Mouse (Mus musculus): Measurements from ENCODE around the gene Abhd17c.
A peak's percentile ranks its signal among the peaks of the same experiment; 100 is the strongest.
"Not testable (repeated sequence)": the region's sequence is repeated elsewhere in the genome, so short reads cannot be mapped to it uniquely, and the experiment has no call there.

Abhd17c gene

DNA sequence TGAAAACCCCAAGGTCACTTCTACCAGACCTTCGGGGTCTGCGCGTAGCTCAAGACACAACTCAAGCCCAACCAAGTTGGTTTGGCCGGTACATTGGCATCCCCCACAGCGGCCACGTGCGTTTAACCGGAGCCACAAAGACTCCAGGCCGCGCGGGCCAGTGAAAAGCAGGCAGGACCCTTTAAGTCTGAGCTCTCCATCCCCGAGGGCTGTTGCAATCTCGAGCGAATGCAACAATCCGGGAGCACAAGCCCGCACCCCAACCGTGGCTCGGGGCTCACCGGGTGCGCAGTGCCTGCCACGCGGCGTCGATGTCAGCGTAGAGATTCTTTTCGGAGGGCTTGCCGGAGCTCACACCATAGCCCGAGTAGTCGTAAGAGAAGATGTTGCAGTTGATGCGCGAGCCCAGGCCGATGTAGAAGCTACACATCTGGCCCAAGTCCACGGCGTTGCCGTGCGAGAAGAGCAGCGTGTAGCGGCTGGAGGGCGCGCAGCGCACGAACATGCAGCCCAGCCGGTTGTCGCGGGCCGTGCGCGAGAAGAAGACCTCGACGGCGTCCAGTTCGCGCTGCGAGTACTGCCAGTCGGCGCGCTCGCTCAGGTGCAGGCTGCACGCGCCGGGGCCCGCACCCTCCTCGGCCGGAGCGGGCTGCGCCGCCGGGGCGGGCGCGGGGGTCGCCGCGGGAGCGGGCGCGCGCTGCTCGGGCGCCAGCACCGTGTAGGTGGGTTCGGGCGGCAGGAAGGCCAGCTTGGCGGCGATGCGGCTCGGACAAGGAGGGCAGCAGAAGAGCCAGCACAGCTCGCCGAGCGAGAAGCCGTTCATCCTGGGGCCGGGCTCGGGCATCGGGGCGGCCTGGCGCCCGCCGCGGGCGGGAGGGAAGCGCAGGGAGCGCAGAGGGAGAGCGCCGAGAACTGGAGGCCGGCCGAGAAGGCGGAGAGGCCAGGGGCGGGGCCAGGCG lies at the start of gene Abhd17c:
Gene Abhd17c, minus strand, starts transcription at position 893 of the 959 bp plus-strand sequence.
- DNase-seq (ENCODE audit: low spot score) = peak; percentile 70

- no peak for DNase-seq (ENCODE audit: low spot score)
Observed at GRCm38 (mm10) chr7:84197208-84197860, 45.6 kb upstream of the Abhd17c start.

- no peak for DNase-seq (ENCODE audit: low spot score)
Observed at GRCm38 (mm10) chr7:84196221-84196620, 44.5 kb upstream of the Abhd17c start.

DNA sequence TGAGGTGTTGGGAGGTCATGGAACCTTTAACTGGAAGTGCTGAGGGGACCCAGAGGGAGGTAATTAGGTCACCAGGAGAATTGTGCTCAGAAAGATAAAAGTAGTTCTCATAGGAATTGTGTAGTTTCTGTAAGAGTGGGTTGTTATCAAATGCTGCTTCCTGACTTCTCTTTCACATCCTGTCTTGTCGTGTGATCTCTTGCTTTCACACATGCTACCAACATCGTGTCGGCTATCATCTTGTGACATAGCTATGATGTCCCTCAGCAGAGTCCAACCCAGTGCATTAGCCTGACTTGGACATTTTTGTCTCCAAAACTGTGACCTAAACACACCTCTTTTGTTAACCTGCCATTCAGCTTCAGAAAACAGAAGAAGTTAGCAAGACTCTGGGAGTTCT lies 40.6 kb upstream of the Abhd17c start:
- DNase-seq (ENCODE audit: low spot score) = no peak

- no peak for DNase-seq (ENCODE audit: low spot score)
Observed at GRCm38 (mm10) chr7:84191476-84191875, 39.8 kb upstream of the Abhd17c start.

DNA sequence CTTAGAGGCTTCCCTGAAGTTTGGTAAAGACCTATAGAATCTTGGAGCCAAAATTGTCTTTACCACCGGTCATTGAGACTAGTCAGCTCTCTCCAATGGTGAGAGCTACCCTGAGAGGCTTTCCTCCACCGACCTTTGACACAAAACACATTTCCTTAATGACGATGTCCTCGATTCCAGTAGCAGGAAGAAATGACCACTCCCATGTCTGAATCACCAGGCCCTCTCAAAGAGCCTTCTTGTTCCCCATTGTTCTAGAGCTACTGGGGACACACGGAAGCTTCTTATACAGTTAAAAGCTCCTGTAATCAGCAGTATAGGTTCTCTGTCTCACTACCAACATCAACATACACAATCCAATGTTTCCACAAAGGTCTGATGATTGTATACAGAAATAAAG lies 36.5 kb upstream of the Abhd17c start:
- DNase-seq (ENCODE audit: low spot score) = no peak

- no peak for DNase-seq (ENCODE audit: low spot score)
Observed at GRCm38 (mm10) chr7:84185196-84185595, 33.5 kb upstream of the Abhd17c start.

DNA sequence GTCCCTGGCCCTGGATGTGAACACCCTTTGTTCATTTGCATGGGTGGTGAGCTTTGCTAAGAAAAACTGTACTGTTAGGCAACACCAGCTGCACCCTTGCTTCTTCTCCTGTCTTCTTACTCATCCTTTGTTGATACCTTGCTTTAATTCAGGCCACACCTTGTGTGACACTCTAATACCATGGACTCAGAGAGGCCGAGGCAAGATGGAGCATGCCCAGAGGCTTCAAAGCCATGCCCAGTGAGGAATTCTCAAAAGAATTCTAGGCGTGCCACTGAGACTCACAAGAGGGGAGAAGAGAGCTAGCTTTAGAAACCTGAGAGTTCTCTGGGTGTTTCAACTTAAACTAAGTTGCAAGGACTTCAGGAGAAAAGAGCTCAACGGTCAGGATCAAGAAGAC lies 33.0 kb upstream of the Abhd17c start:
- no peak for DNase-seq (ENCODE audit: low spot score)

- not testable (repeated sequence) for DNase-seq (ENCODE audit: low spot score)
Observed at GRCm38 (mm10) chr7:84178809-84179208, 27.1 kb upstream of the Abhd17c start.

DNA sequence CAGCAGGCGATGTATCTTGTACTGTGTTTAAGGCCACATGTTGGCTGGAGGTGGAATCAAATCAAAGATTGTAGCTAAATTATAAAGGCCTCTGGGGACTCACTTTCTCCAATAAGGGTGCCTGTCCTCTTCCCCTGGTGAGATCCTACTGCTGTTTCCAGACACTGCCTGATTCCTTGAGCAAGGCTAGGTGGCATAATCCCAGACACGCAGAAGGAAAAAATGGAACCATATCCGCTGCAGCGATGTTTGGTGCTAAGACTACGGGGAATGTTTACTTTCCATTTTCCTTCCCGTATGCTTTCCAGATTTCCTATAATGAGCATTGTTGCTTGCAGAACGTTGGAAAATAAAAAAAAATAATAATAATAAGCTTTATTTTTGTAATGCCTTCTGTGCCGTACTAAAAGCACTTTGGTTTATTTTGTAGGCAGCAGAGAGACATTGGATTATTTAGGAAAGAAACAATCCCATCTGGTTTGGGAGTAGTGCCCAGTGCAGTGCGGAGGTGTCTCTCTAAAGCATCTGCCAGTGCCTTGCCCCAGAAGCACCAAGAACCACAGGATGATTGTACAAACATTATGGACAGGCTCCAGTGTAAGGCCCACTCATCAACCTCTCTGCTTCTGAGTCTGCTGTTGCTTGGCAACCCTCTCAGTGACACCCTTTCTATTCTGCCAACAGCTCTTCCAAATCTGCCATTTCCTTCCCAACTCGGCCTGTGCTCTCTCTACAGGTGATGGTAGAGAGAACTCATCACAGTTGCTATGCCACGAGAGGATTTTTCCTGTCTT lies 23.2 kb upstream of the Abhd17c start:
- DNase-seq (ENCODE audit: low spot score) = no peak

GRCm38 (mm10) chr7:84173394-84173793 lies 21.7 kb upstream of the Abhd17c start:
- DNase-seq (ENCODE audit: low spot score) = no peak

DNA sequence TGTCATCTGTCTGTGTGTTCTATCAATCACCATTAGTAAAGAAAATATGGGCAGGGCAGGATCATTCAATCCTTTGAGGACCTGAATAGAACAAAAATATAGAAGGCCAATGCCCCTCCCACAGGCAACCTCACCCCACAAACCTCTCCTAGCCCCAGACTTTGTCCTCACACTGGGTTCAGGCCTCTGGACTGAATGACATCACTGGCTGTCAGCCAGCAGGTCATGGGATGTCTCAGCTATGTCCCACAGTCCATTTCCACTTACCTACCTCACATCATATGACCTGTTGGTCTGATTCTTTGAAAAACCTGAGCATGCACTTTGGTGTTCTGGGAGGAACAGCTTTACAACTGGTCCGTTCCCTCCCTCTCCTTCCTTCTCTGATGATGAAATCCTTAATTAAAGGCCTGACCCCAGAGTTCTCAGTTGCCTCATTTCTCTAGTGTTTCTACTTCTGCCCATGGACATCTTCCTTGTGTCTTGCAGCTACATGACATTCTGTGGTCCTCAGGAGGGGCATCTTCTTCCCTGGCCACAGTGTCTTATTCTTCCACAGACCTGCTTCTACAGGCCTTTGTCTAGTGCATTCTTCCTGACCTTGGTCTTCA lies 19.6 kb upstream of the Abhd17c start:
- no peak for DNase-seq (ENCODE audit: low spot score)

DNA sequence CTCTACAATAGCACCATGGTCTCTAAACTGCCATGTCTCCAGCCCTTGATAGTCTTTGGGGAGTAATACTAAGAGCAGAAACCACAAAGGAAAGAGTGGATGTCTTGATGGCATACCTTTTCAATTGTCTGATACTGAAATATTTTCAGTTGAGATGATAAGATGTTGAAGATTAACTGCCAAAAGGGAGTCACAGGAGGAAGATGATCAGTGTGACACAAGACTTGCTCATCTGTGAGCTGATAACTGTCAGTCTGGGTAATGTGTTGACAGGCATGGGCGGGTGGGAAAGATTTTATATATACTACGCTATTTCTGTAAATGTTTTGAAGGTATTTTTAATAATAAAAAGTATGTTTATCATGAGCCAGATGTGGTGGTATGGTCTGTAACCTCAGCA lies 16.7 kb upstream of the Abhd17c start:
- DNase-seq (ENCODE audit: low spot score) = no peak

DNA sequence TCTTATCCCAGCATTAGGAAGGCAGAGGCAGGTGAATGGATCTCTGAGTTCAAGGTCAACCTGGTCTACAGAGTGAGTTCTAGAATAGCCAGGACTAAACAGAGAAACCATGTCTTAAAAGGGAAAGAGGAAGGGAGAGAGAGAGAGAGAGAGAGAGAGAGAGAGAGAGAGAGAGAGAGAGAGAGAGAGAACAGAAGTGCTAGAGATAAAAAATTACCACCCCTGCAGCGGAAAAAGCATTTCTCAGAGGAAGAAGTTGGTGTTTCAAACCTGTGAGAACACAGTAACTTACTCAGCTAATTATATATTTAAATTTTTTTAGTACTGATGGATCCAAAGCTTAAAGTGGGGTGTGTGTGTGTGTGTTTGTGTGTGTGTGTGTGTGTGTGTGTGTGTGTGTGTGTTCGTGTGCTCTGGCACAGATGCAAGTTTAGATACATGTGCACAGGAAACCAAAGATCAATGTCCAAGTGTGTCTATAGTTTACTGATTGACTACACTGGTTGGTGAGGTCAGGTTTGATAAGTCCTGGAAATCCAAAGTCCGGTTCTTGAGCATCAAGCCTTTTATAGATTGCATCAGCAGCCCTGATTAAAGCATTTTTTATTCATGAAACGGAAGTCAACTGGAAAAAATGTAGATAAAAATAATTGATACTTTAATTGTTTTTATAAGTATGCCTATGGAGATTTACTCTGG lies 15.2 kb upstream of the Abhd17c start:
- DNase-seq (ENCODE audit: low spot score) = no peak

GRCm38 (mm10) chr7:84166007-84166406 lies 14.3 kb upstream of the Abhd17c start:
- DNase-seq (ENCODE audit: low spot score) = no peak

DNA sequence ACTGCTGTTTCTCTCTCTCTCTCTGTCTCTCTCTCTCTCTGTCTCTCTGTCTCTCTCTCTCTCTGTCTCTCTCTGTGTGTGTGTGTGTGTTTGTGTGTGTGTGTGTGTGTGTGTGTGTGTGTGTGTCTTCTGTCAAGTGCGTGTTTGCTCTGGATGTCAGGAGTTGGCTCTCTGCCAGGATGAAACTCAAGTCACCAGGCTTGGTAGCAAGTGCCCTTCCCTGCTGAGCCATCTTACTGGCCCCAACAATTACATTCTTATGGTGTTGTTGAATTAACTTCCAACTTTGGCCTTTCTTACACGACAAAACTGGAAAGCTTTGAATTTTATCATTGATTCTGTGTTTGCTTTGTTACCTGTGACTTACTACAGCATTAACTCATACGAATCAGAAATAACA lies 13.6 kb upstream of the Abhd17c start:
- DNase-seq (ENCODE audit: low spot score) = no peak

DNA sequence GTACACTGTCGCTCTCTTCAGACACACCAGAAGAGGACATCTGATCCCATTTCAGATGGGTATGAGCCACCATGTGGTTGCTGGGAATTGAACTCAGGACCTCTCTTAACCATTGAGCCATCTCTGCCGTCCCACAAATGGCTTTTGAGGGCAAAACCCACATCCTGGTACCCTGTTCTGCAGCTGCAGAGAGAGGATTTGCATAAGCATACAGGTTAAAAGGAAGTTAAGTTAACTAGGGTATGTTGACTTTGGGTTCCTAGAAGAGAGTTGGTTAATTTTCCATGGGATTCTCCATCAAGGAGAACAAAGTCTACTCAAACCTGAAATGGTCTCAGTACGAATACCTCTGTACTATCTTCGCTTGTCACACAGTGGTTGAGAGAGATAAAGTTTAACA lies 13.2 kb upstream of the Abhd17c start:
- DNase-seq (ENCODE audit: low spot score) = no peak

DNA sequence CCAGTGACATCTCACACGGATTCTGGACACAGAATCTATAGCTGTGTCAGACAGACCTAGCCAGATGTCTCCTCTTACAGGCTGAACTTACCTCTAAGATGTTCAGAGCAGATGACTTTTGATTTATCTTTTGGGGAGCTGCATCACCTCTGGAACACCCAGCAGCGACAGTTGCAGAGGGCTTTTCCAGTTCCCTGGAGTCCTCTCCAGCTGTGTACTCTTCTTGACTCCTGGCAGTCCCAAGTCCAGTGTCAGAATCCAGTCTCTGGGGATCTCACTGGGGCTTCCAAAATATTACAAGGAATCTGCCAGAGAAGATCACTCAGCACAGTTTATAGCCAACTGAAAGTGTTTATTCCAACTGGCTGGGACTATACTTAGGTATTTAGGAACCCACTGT lies 12.7 kb upstream of the Abhd17c start:
- no peak for DNase-seq (ENCODE audit: low spot score)

DNA sequence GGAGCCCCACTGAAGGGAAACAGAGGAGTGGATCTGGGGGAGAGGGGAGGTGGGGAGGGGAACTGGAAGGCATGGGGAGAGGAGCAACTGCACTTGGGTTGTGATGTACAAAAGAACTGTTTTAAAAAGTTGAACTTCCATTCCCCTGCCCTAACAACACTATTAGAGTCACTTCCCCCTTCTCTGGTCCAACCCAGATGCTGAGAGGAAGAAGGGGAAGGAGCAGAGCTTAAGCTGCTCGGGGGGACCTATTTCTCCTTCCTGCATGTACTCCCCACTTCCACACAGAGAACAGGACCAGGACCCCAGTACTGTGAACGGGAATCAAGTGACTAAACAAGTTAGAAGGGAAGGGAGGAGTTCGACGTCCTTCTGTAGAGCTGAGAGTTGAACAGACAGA lies 11.9 kb upstream of the Abhd17c start:
- DNase-seq (ENCODE audit: low spot score) = no peak

GRCm38 (mm10) chr7:84159414-84159813 lies 7.7 kb upstream of the Abhd17c start:
- no peak for DNase-seq (ENCODE audit: low spot score)

- DNase-seq (ENCODE audit: low spot score) = no peak
Observed at GRCm38 (mm10) chr7:84153821-84154220, 2.1 kb upstream of the Abhd17c start.

All from embryo, embryonic 10.5 days (tissue).